Mouse (Mus musculus): ENCODE measurements around the gene Pagr1b. TPM values are rescaled to one million over a fixed set of nuclear protein-coding genes. Genes with fewer than 3 reads are reported as not detected.

The Pagr1b gene
- 0.63 and 1.8 TPM in 2 replicates for polyA plus RNA-seq (2015; fragmentation: Nextera tagmentation; extraction: Ambion mirVana)

DNA sequence TGATC lies at the start of gene Pagr1b:
Pagr1b (minus strand) TSS at position 4 of the 5 bp plus-strand sequence.
- Histone ChIP-seq H3K36me3 (peaks cover 36% of the 10 kb centered on the region), H3K27me3 (no peaks in the 10 kb centered on the region), H3K4me3 (peak within 1 kb of the TSS; percentile 70), H3K4me2 (peak within 1 kb of the TSS; percentile 86), H3K4me1 (peaks cover 63% of the 10 kb centered on the region), H3K9ac (peak within 1 kb of the TSS; percentile 76), H3K9me3 (no peaks in the 10 kb centered on the region), H3K27ac (peak within 1 kb of the TSS; percentile 97)
- ATAC-seq (ENCODE audit: insufficient number of reproducible peaks, low FRiP score, low TSS enrichment, low read depth): no peak

DNA sequence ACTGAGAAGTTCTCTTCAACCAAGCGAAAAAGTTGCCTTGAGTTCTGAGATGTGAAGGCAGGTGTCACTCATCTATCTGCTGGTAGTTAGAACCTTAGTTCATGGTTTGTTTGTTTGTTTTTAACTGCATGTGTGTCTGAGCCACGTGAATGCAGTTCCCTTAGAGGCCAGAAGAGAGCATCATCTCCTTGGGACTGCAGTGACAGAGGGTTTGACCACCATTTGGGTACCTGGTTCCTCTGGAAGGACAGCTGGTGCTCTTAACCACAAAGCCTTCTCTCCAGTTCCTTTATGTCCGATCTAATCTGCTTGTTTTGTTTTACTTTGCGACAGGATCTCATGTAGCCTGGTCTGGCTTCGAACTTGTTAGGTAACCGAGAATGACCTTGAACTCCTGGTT lies 49.3 kb upstream of the Pagr1b start:
- H3K36me3 ChIP-seq: no peaks in the 10 kb centered on the region
- no peak overlapping the region for H3K4me2 ChIP-seq
- 87% methylated on average over 6 of the region's 6 CpGs for WGBS
- no peaks in the 10 kb centered on the region for H3K27me3 ChIP-seq
- H3K9me3 ChIP-seq: no peaks in the 10 kb centered on the region
- no peak overlapping the region for H3K27ac ChIP-seq
- H3K4me3 ChIP-seq: no peak overlapping the region
- ATAC-seq (ENCODE audit: insufficient number of reproducible peaks, low FRiP score, low TSS enrichment, low read depth): no peak
- H3K9ac ChIP-seq: no peak overlapping the region
- H3K4me1 ChIP-seq: no peaks in the 10 kb centered on the region

DNA sequence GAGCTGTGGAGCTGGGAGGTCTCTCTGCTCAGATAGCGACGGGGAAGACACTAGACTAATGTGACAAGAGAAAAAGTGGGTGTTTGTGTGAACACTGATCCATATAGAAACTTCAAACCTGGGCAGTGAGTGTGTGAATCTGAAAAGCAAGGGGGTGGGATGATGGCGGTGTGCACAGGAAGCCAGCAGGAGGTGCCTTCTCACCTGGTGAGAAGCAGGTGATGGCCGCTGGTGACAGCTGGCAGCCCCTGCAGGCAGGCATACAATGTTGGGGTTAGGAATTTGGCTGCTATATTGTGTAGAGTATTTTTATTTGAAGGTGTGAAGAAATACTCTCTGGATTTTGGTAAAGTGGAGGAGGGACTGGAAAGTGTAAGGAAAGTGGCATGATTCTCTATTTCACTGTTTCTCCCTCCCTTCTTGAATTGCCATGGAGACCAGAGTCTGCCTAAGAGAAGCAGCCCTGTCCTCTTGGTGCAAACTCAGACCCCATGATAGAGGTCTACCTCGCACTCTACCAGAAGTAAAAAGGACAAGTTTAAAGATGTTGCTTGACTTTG lies 38.8 kb upstream of the Pagr1b start:
- Histone ChIP-seq H3K27me3 (no peaks in the 10 kb centered on the region; the same call in 1 of the 2 replicates), H3K9me3 (no peaks in the 10 kb centered on the region), H3K4me2 (no peak overlapping the region), H3K36me3 (no peaks in the 10 kb centered on the region), H3K4me1 (no peaks in the 10 kb centered on the region), H3K27ac (no peak overlapping the region), H3K4me3 (no peak overlapping the region), H3K9ac (no peak overlapping the region)
- WGBS: 63% methylated on average over 5 of the region's 5 CpGs
- ATAC-seq (ENCODE audit: insufficient number of reproducible peaks, low FRiP score, low TSS enrichment, low read depth): no peak

DNA sequence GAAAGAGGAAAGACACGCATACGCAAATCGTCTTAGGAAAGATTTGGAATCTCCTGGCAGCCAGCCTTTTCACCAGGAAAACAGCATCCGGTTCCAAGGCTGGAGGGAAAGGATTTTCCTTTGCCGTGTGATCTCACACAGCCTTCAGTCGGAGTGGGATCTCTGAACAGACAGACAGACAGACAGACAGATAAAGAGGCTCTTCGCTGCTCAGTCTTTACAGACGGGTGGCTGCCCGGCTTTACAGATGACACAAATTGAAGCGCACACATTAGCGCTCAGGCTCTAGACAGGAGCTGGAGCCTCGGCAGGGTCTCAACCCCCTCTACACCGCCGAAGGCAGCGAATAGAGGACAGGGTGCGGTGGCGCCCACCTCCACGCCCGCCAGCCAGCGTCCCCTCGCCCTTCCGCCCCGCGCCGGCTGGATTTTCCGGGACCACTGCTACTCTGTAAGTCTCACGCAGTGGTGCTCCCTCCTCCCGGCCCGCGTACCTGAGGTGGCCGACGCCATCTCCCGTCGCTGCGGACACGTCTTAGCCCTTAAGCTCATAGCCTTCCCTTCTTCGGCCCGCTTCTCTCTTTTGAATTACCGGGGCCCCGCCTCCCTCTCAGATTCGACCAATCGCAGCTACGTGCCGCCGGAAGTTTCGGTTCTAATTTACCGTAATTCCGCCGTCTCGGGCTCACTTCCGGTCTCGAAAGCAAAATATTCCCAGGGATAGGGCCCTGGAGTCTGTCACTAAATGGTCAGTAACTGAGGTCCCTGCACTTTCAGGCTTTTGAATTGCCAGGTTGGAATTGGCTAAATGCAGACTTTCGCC lies 25.8 kb upstream of the Pagr1b start, which contains the start of gene Kif22:
Kif22 (minus strand) TSS at position 621 of the 822 bp plus-strand sequence.
- Histone ChIP-seq H3K27me3 (no peaks in the 10 kb centered on the region), H3K27ac (peak within 1 kb of the TSS; percentile 84), H3K36me3 (peaks cover 3% of the 10 kb centered on the region; the same call in 1 of the 2 replicates), H3K4me3 (peak within 1 kb of the TSS; percentile 89), H3K9me3 (no peaks in the 10 kb centered on the region), H3K4me1 (peaks cover 20% of the 10 kb centered on the region), H3K9ac (peak within 1 kb of the TSS; percentile 81), H3K4me2 (peak within 1 kb of the TSS; percentile 90)
- under 1% methylated on average over 53 of the region's 53 CpGs for WGBS
- peak; percentile 84; the same call in 1 of the 2 replicates for ATAC-seq (ENCODE audit: insufficient number of reproducible peaks, low FRiP score, low TSS enrichment, low read depth)

DNA sequence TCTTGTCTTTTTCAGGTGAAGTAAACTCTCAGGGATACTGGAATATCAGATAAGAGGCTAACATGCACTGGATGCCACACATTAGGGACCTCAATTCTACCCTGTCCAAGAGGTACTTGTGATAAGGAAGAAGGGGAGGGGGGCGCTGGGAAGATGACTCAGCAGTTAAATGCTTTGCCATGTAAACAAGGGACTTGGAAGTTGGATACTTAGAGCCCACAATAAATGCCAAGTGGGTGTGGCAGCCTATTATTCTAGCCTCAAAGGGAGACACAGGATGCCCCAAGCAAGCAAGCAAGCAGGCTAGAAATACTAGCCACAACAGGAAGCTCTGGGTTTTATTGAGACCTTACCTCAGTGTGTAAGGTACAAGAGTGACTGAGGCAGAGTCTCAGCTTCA lies 15.0 kb upstream of the Pagr1b start:
- Histone ChIP-seq H3K36me3 (peaks cover 68% of the 10 kb centered on the region), H3K9ac (no peak overlapping the region), H3K4me2 (no peak overlapping the region), H3K27me3 (no peaks in the 10 kb centered on the region), H3K4me3 (no peak overlapping the region), H3K27ac (no peak overlapping the region), H3K9me3 (no peaks in the 10 kb centered on the region), H3K4me1 (peaks cover 7% of the 10 kb centered on the region)
- ATAC-seq (ENCODE audit: insufficient number of reproducible peaks, low FRiP score, low TSS enrichment, low read depth): no peak
- WGBS: 88% methylated on average over 1 of the region's 1 CpGs

DNA sequence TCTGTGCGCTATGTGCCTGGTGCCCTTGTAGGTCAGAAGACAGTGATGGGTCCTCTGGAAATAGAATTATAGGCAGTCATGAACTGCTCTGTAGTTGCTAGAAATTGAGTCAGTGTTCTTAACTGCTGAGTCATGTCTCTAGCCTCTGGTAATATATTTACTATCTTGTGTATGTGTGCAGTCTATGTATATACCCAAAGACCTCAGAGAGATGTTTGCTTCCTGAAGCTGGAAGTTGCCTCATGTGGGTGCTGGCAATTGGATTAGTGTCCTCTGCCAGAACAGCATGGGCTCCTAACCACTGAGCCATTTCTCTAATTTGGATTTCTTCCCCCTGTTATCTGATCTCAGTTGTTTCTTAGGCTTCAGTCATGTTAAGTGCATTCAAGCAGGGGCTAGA lies 13.9 kb upstream of the Pagr1b start:
- 100% methylated on average over 1 of the region's 1 CpGs for WGBS
- Histone ChIP-seq H3K36me3 (peaks cover 60% of the 10 kb centered on the region), H3K4me2 (no peak overlapping the region), H3K27me3 (no peaks in the 10 kb centered on the region), H3K9me3 (no peaks in the 10 kb centered on the region), H3K9ac (no peak overlapping the region), H3K4me3 (no peak overlapping the region), H3K27ac (no peak overlapping the region), H3K4me1 (peaks cover 7% of the 10 kb centered on the region)
- ATAC-seq (ENCODE audit: insufficient number of reproducible peaks, low FRiP score, low TSS enrichment, low read depth): no peak

DNA sequence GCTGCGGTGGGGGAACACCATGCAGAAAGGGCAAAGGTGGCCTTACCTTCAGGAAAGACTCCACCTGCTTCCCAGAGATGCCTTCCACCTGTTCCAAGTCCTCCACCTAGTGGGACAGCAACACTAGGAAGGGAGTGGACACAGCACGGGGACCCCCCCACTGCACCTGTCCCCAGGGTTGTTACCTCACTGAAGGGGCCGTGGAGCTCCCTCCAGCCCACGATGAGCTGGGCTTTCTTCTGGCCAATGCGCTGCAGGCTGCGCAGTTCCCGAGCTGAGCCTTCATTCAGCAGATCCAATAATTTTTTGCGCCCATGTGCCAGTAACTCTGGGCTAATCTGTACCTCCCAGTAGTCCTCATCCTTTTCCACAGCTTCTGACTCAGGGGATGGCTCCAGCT lies 11.6 kb upstream of the Pagr1b start:
- WGBS: 60% methylated on average over 8 of the region's 8 CpGs

DNA sequence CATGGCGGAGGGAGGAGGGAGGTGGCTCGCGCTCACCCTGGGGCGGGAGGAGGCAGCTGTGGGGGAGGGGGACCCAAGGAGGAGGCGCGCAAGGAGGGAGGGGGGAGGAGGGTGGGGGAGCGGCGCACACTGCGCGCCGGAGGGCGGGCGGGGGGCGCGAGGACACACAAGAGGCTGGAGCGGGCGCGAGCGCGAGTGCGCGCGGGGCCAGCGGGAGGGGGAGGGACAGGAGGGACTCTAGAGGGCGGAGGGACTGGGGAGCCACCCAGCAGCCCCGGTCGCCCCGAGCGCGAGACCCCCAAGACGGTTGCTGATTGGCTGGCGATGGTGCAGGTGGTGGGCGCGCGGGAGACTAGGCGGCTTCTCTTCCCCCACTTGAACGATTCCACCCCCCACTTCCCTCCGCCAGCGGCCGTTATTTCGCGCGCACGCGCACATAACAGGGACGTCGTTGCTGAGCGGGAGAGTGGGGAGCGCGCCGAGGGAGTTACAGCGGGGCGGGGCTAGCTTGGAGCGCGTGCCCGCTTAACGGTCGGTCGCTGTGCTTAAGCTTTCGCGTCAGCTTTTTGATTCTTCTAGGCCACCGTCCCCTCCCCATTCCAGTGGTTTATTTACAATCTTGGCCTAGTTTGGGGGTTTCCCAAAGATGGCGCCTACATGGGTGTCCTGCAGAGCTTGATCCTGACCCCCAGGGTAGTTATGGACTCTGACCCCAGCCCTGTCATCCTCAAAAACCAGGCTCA lies 10.9 kb upstream of the Pagr1b start, which contains the start of gene Maz:
Maz (minus strand) TSS at position 54 of the 743 bp plus-strand sequence.
- H3K4me3 ChIP-seq: peak within 1 kb of the TSS; percentile 88
- peak within 1 kb of the TSS; percentile 97 for H3K9ac ChIP-seq
- ATAC-seq (ENCODE audit: insufficient number of reproducible peaks, low FRiP score, low TSS enrichment, low read depth): peak; percentile 92
- peak within 1 kb of the TSS; percentile 82 for H3K4me2 ChIP-seq
- no peaks in the 10 kb centered on the region for H3K27me3 ChIP-seq
- H3K9me3 ChIP-seq: no peaks in the 10 kb centered on the region
- 0% methylated on average over 43 of the region's 63 CpGs for WGBS
- H3K36me3 ChIP-seq: peaks cover 58% of the 10 kb centered on the region
- peak within 1 kb of the TSS; percentile 98 for H3K27ac ChIP-seq
- H3K4me1 ChIP-seq: peaks cover 35% of the 10 kb centered on the region

More for the DNA sequence above, 11.6 kb upstream of the Pagr1b start:
- Histone ChIP-seq H3K36me3 (peaks cover 58% of the 10 kb centered on the region), H3K27ac (peak overlapping the region; percentile 98), H3K4me3 (peak overlapping the region; percentile 88), H3K4me1 (peaks cover 28% of the 10 kb centered on the region), H3K4me2 (peak overlapping the region; percentile 82), H3K9me3 (no peaks in the 10 kb centered on the region), H3K9ac (peak overlapping the region; percentile 48; the same call in 1 of the 2 replicates), H3K27me3 (no peaks in the 10 kb centered on the region)
- no peak for ATAC-seq (ENCODE audit: insufficient number of reproducible peaks, low FRiP score, low TSS enrichment, low read depth)

DNA sequence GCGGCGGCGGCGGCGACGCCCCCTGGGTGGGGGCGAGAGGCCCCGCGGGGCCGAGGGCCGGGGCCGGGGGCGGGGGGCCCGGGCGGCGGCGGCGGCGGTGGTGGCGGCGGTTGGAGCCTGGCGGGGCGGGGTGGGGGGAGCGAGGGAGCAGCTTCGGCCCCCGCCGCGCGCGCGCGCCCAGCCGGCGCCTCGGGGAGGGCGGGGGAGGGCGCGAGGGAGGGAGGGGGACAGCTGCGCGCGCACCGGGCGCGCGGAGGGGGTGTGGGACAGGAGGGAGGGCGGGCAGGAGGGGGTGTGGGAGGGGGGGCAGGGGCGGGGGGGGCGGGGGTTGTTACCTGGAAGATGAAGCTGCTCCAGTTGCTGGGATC lies 10.3 kb upstream of the Pagr1b start:
- peak overlapping the region; percentile 97 for H3K9ac ChIP-seq

DNA sequence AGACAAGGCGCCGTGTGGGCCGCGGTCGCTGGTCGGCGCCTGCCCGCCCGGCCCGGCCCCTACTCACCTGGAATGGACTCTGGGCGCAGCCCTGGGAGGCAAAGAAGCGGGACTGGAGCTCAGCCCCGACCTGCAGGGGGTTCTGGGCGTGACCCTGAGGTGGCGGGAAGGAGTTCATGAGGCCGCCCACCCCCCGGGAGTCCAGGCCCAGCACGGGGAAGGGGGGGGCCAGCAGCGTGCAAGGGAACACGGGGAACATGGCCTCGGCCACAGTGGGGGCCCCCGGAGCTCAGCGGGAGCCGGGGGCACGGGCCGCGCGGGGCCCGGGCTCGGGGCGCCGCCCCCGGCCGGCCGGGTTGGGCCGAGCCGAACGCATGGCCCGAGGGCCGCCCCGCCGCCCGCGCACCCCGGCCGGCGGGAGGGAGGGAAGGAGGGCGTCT lies 9.9 kb upstream of the Pagr1b start:
- Histone ChIP-seq H3K4me2 (peak overlapping the region; percentile 82), H3K27ac (peak overlapping the region; percentile 98), H3K9ac (peak overlapping the region; percentile 97), H3K4me3 (peak overlapping the region; percentile 88), H3K27me3 (no peaks in the 10 kb centered on the region), H3K36me3 (peaks cover 49% of the 10 kb centered on the region), H3K4me1 (peaks cover 44% of the 10 kb centered on the region), H3K9me3 (no peaks in the 10 kb centered on the region)
- ATAC-seq (ENCODE audit: insufficient number of reproducible peaks, low FRiP score, low TSS enrichment, low read depth): peak; percentile 27
- under 1% methylated on average over 44 of the region's 48 CpGs for WGBS

More for the DNA sequence above, 10.3 kb upstream of the Pagr1b start:
- peaks cover 39% of the 10 kb centered on the region for H3K4me1 ChIP-seq
- ATAC-seq (ENCODE audit: insufficient number of reproducible peaks, low FRiP score, low TSS enrichment, low read depth): no peak; the same call in 1 of the 2 replicates
- H3K4me2 ChIP-seq: peak overlapping the region; percentile 82
- 1% methylated on average over 20 of the region's 48 CpGs for WGBS
- H3K4me3 ChIP-seq: peak overlapping the region; percentile 88
- H3K36me3 ChIP-seq: peaks cover 53% of the 10 kb centered on the region
- no peaks in the 10 kb centered on the region for H3K27me3 ChIP-seq
- H3K9me3 ChIP-seq: no peaks in the 10 kb centered on the region
- H3K27ac ChIP-seq: peak overlapping the region; percentile 98

DNA sequence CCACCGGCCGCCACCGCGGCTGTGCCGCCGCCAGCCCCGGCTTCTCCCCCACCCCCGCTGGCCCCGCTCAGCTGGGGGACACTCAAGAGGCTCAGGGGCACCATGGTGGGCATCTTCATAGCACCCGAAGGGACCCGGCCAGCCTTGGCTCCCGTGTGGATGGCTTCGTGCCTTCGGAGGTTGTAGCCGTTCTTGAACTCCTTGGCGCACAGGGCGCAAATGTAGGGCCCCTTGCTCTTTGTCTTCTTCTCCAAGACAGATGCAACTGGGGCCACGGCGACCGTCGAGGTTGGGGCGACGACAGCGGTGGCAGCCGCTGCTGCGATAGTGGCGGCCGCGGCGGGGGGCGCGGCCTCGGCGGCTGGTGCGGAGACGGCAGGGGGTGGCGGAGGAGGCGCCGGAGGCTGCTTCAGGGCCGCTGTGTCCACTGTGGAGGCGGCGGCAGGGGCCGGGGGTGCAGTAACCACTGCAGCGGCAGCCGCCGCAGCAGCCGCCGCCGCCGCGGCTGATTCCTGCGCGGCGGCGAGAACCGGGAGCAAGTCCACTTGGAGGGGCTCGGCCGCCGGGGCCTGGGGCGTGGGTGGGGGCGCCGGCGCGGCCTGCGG lies 9.4 kb upstream of the Pagr1b start:
- peaks cover 44% of the 10 kb centered on the region for H3K36me3 ChIP-seq
- ATAC-seq (ENCODE audit: insufficient number of reproducible peaks, low FRiP score, low TSS enrichment, low read depth): no peak
- peak overlapping the region; percentile 82 for H3K4me2 ChIP-seq
- H3K9me3 ChIP-seq: no peaks in the 10 kb centered on the region
- peak overlapping the region; percentile 98 for H3K27ac ChIP-seq
- H3K9ac ChIP-seq: peak overlapping the region; percentile 97
- H3K27me3 ChIP-seq: no peaks in the 10 kb centered on the region
- peaks cover 48% of the 10 kb centered on the region for H3K4me1 ChIP-seq
- peak overlapping the region; percentile 88 for H3K4me3 ChIP-seq
- under 1% methylated on average over 63 of the region's 65 CpGs for WGBS

Data from limb, embryonic 15.5 days (tissue).